Comparison of ENCODE assay signal across 18 mouse cellular contexts in the genomic region with DNA sequence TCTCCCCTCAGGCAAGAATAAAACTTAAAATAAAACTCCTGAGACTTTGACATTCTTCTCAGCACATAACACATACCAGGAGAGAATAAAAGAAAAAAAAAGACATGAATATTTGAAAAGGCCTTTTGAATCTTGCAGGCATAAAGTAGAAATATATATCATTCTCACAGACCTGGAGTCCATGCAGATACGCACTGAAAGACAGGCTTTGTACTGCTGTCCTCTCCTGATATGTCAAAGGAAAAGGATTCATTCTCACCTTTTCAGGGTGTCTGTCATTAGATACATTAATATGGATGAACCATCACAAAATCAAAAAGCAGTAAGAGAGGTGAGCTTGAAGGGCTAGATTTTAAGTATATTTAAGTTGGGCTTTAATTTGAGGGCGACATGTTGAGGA.
DNase-seq lines count a peak whose midpoint lies in the region; ATAC-seq and TF ChIP-seq lines count a peak whose summit lies in the region.
"Had no signal": no experiment of that assay in that cellular context is flagged by ENCODE, and none has a peak within 500 bp of the region (broad histone marks: within the 10 kb centered on the region; RNA-seq: fewer than 3 reads in every experiment).

No protein-coding gene starts in this region.

- H3K27me3 ChIP-seq in midbrain, embryonic 15.5 days (replicated peaks) = no peaks in the 10 kb centered on the region
- H3K27me3 ChIP-seq in midbrain, embryonic 10.5 days (ENCODE audit: low read depth, poor library complexity, severe bottlenecking) = no peaks in the 10 kb centered on the region
- no peaks in the 10 kb centered on the region for H3K27me3 ChIP-seq in midbrain, postnatal 0 days (ENCODE audit: insufficient read depth, low read length)
- H3K27me3 ChIP-seq: embryonic facial prominence, embryonic 12.5 days; forebrain, embryonic 13.5 days; forebrain, embryonic 15.5 days had no signal

- no peak for TF ChIP-seq CTCF in brain, embryonic 14.5 days (IDR thresholded peaks at IDR 0.05; ENCODE audit: borderline replicate concordance, extremely low read depth, insufficient read depth, insufficient read length)
- no peak for TF ChIP-seq CTCF in midbrain, postnatal 0 days (IDR thresholded peaks at IDR 0.05)

- no peak overlapping the region for H3K27ac ChIP-seq in midbrain, embryonic 15.5 days
- H3K27ac ChIP-seq in midbrain, embryonic 10.5 days (replicated peaks) = no peak overlapping the region
- no peak overlapping the region for H3K27ac ChIP-seq in midbrain, postnatal 0 days (ENCODE audit: low read depth, low read length)
- H3K27ac ChIP-seq: embryonic facial prominence, embryonic 10.5 days; embryonic facial prominence, embryonic 12.5 days; forebrain, embryonic 13.5 days; forebrain, embryonic 15.5 days had no signal

- TF ChIP-seq POLR2A in brain, embryonic 14.5 days (IDR thresholded peaks at IDR 0.05; ENCODE audit: borderline replicate concordance, extremely low read depth, insufficient read depth, insufficient read length, poor library complexity, severe bottlenecking) = no peak

- no peaks in the 10 kb centered on the region for H3K4me1 ChIP-seq in midbrain, embryonic 15.5 days
- H3K4me1 ChIP-seq in midbrain, embryonic 10.5 days = no peaks in the 10 kb centered on the region
- no peaks in the 10 kb centered on the region for H3K4me1 ChIP-seq in midbrain, postnatal 0 days (ENCODE audit: insufficient read depth, low read length)
- H3K4me1 ChIP-seq: embryonic facial prominence, embryonic 10.5 days; embryonic facial prominence, embryonic 12.5 days; forebrain, embryonic 13.5 days; forebrain, embryonic 15.5 days had no signal

- no peak overlapping the region for H3K9ac ChIP-seq in midbrain, embryonic 15.5 days
- no peak overlapping the region for H3K9ac ChIP-seq in midbrain, postnatal 0 days (replicated peaks; ENCODE audit: low read length, poor library complexity, severe bottlenecking)
- H3K9ac ChIP-seq: embryonic facial prominence, embryonic 12.5 days; forebrain, embryonic 13.5 days; forebrain, embryonic 15.5 days; forebrain, postnatal 0 days had no signal

- H3K4me2 ChIP-seq in midbrain, embryonic 15.5 days = no peak overlapping the region
- no peak overlapping the region for H3K4me2 ChIP-seq in midbrain, postnatal 0 days (ENCODE audit: low read depth, low read length, poor library complexity, severe bottlenecking)
- H3K4me2 ChIP-seq: embryonic facial prominence, embryonic 12.5 days; forebrain, embryonic 13.5 days; forebrain, embryonic 15.5 days had no signal

- H3K36me3 ChIP-seq in midbrain, embryonic 15.5 days (replicated peaks) = no peaks in the 10 kb centered on the region
- H3K36me3 ChIP-seq in midbrain, embryonic 10.5 days = no peaks in the 10 kb centered on the region
- H3K36me3 ChIP-seq in midbrain, postnatal 0 days (ENCODE audit: insufficient read depth, low read length) = no peaks in the 10 kb centered on the region
- H3K36me3 ChIP-seq: embryonic facial prominence, embryonic 10.5 days; embryonic facial prominence, embryonic 12.5 days; forebrain, embryonic 15.5 days had no signal

- no peak for DNase-seq in midbrain, embryonic 10.5 days (ENCODE audit: low spot score)
- peak; percentile 30 for DNase-seq in brain, embryonic 14.5 days (ENCODE audit: low read depth)
- no peak for DNase-seq in midbrain, postnatal 0 days (ENCODE audit: low spot score)
- DNase-seq in layer of hippocampus, postnatal 25 days (ENCODE audit: extremely low spot score in 1 of 2, low spot score in 1 of 2) = no peak
- DNase-seq: adrenal gland, adult 2 months; adrenal gland, postnatal 10 days; adrenal gland, postnatal 25 days; cerebellum, adult 11-12 months; cerebellum, adult 2 months; cerebellum, adult 9-10 months; cerebellum, postnatal 10 days; cerebellum, postnatal 25 days; forebrain, postnatal 0 days had no signal

- peak; percentile 65; the same call in 1 of the 2 replicates for ATAC-seq in midbrain, embryonic 15.5 days (replicated peaks)
- ATAC-seq in midbrain, postnatal 0 days (ENCODE audit: low FRiP score) = 0 out of 2 replicates have a peak, but pooled peaks have one; percentile 31
- ATAC-seq: forebrain, embryonic 13.5 days; forebrain, embryonic 15.5 days; forebrain, postnatal 0 days had no signal

- no peak overlapping the region for H3K4me3 ChIP-seq in midbrain, embryonic 15.5 days
- no peak overlapping the region for H3K4me3 ChIP-seq in midbrain, embryonic 10.5 days
- no peak overlapping the region for H3K4me3 ChIP-seq in midbrain, postnatal 0 days (ENCODE audit: low read depth, low read length)
- H3K4me3 ChIP-seq: embryonic facial prominence, embryonic 10.5 days; embryonic facial prominence, embryonic 12.5 days; forebrain, embryonic 13.5 days; forebrain, embryonic 15.5 days had no signal

- no peaks in the 10 kb centered on the region for H3K9me3 ChIP-seq in midbrain, embryonic 15.5 days
- H3K9me3 ChIP-seq in midbrain, embryonic 10.5 days (replicated peaks) = no peaks in the 10 kb centered on the region
- H3K9me3 ChIP-seq in midbrain, postnatal 0 days (ENCODE audit: low read length) = no peaks in the 10 kb centered on the region
- H3K9me3 ChIP-seq: embryonic facial prominence, embryonic 10.5 days; embryonic facial prominence, embryonic 12.5 days; forebrain, embryonic 13.5 days; forebrain, embryonic 15.5 days had no signal

- 59% methylated on average over 2 of the region's 2 CpGs for WGBS in midbrain, embryonic 15.5 days
- WGBS in midbrain, embryonic 10.5 days = 83% methylated on average over 2 of the region's 2 CpGs
- WGBS in midbrain, postnatal 0 days = 56% methylated on average over 2 of the region's 2 CpGs
